Mouse (Mus musculus) heart, adult 8-10 months (tissue): ENCODE measurements around the gene Lyg2. TPM values are rescaled to one million over a fixed set of nuclear protein-coding genes. Genes with fewer than 3 reads are reported as not detected.
A peak's percentile ranks its signal among the peaks of the same experiment; 100 is the strongest.

Experiments
- DNase-seq: peaks from one replicate; pipeline ENCODE4 v3.0.0; 2022; ENCODE audit warnings: low spot score
- total RNA-seq, 4 experiments: library from RNA; stranded (reverse); gene quantifications; 2 replicates each; pipeline ENCODE4 v1.2.4; 2022

Lyg2 gene
- total RNA-seq, result not detected

DNA sequence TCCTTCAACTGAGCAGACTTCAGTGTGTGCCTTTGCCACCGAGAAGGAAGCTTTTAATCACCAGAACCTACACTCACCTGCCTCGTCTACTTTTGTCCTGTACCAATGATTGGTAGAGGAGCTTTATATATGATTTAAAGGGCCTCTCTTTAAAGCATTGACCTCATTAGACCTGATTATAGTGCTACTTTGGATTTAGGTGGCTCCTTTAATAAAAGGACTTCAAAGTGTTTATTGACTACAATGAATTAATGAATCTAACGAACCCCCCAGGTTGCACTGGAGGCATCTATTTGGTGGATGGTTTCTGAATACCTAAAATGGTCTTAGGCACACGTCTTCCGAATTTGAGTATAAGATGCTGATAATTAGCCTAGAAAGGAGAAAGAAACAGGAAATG is at the start of gene Lyg2:
Gene Lyg2, minus strand, starts transcription at position 101 of the 400 bp plus-strand sequence.
- DNase-seq, result no peak

DNA sequence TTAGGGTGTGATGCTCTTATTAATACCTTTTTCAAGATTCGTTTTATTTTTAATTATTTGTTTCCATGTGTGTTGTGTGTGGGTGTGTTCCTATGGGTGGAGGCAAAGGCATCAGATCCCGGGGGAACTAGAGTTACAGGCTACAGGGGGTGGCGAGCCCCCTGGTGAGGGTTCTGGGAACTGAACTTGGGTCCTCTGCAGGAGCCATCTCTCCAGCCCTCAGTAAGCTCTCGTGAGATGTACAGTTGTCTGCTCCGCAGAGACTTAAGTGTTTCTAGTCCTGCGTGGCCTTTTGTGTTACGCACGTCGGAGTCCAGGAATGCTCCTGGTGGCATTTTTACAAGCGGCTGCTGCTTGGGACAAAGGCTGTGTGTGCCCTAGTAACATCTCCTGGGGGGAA is 49.3 kb upstream of the Lyg2 start:
- DNase-seq, result no peak

DNA sequence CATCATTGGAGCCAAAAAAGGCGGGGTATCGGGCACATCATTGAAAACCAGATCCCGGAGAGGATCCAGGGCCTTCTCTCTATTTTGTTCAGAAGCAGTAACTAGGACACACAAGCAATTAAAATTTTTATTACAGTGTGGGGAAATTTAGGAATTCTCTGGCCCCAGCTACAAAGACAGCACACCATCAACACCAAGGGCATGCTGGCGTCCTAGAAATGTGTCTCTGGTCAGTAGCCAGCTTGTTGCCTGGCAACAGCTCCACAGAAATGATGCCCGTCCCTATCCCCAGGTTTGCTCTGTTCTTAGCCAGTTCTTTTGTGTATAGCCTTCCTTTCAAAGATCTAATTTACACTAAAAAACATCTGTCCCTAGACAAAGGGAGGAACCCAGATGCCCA is 43.2 kb upstream of the Lyg2 start:
- no peak for DNase-seq

DNA sequence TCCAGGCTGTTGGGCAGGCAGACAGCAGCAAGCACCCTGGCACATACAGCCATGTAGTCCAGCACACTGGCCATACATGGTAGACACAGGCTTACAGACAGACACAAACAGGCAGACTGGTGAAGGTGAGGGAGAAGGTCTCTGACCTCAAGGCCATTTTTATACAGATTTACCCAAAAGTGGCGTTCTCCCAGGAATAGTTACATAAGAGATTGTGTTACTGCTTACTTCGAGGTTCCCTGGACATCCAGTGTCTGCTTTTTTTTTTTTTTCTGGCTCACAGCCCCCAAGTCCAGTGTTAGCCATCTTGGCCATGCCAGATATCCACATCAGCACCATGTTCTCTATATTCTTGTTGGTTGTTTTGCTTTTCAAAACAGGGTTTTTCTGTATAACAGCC is 42.2 kb upstream of the Lyg2 start:
- no peak for DNase-seq

DNA sequence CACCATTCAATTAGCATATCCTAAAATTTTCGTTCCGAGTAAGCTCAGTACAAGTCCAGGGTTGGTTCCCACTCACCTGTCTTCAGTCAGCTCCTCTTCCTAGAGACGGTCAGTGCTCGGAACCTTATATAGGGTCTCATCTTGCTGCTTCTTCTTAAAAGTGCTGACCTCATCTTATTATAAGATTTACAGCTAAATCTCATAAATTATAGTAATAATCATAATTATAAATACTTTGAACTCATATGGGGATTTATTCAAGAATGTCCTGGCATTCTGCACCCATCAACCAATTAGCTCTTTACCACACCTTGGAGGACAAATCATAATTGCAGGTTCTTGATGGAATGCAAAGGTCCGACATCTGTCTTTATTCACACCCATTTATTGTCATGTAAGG is 41.4 kb upstream of the Lyg2 start, which contains the start of gene Lyg1:
Gene Lyg1, minus strand, starts transcription at position 101 of the 400 bp plus-strand sequence.
- no peak for DNase-seq

DNA sequence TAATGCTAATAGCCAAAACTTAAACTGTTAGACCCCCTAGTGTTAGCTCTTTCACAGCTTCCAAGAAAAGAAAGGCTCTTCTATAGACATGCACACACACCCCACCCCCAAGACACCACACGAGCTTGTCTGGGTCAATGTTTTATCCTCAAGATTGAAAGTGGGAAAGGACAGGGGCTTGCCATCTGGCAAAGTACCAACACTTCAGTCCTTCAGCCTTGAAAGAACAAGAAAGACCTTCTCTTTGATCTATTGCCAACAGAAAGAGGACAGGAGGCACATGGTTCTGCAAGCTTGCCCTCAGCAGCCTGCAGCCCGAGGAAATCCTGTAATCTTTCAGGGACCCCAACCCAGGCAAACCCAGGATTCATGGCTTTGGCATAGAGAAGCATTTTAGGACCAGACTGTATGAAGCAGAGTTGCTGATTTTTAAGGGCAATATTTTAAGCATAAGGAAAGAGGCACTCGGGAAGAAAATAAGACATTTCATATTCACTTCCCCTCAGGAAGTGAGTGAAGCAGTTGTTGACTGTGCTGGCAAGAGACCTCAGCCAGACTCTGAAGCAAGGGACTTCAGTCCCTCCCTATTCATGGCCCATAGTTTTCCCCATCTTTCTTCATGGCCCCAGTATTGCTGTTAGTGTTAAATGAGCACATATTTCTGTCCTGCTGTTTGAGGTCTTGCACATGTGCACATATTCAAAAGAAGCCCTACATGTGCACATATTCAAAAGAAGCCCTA is 40.6 kb upstream of the Lyg2 start:
- DNase-seq, result no peak

DNA sequence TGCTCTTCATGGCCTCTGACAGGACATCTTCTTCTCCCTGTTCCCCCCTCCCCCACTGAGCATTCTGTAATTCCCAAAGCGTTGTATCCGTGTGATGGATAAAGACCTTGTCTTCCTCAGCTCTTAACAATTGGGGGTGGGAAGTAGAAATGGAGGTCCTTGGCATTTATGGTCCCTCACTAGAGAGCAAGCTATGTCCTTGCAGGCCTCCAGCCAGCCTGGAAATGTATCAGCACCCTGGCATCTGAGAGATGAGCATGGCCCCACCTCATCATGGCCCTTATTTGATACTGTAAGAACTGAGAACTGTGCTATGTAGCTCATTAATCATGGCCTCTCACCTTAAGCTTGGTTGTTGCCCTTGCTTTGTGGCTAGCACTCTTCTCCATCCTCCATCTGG is 39.0 kb upstream of the Lyg2 start:
- DNase-seq, result no peak

DNA sequence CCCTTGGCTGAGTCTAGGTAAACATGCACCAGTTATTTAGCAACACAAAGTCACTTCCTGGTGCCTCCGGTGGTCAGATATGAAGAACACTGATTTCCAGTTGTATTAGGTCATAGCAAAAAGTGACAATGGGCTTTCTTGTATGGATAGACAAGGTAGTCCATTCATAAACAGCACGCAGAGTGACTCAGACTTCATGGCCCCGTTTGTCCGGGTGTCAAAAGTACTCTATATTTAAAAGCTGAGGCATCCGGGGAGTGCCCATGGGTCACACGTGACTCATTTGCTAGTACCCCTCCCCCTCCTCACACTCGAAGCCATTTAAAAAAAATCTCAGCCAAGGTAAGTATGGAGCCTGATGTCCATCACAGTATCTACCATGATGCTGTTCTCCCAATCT is 38.5 kb upstream of the Lyg2 start:
- DNase-seq, result no peak

DNA sequence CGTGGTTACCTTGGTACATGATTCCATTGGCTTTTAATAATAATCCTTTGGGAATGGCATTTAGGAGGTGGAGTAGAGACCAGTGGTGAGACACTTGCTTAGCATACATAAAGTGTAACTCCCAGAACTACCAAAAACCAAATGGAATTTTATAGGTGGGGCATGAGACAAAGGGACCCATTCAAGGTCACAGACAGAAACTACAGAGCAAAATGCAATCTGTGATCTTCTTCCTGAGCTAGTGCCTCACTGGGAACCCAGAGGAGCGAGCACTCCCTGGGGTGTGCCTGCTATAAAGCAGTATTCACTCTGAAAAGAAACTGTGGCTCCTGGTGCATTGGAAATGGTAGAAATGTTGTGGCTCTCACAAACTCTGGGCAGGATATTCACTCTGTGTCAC is 32.6 kb upstream of the Lyg2 start:
- DNase-seq, result no peak

DNA sequence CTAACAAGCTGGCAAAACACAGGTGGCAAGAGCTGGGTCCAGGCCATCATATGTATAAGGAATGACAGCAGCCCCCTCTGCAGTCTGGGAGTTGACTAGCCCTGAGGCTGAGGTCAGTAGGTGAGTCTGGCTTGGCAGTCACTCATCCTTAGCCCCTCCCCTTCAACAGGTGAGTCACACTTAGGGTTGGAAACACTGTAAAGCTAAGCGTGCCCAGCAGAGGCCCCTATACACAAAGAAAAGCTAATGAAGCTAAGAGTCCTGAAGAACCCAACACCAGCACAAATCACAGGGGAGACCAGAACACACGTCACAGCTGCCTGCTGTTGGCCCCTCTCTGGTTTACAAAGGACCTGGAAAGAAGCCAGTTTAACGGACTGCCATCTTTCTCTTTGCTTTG is 15.5 kb upstream of the Lyg2 start:
- DNase-seq, result no peak

DNA sequence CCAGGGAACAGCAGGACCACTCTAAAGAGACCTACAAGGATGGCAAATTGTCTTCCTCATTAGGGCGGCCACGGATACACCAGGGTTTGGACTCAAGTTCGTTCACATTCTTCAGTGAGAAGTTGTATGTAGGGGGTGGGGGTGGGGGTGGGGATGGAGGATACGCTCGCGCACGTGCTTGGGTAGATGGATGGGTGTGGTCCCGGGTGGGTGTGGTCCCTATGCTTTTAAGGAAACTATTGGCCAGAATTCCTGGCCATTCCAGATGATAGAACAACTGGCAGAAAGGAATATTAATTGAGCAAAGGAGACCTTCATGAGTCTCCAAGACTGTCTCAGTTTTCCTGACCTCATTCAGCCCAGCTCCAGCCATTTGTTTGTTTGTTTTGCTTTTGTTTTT is 9.7 kb upstream of the Lyg2 start:
- no peak for DNase-seq

DNA sequence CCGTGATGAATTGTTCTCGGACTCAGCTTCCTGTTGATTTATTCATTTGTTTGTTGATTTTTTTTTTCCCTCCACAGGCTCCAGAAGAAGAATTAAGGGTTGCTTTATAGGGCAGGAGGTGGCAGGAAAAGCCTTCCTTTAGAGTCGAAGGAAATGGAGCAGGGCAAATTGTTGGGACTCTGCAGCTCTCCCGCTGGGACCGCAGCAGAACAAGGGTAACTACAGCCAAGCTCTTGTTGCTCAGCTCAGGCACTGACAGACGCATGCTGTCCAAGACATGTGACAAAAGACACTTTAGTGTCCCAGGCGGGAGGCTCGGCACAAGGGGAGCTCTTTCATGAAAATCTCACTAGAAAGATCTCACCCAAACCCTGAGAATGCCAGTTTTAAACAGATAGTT is 6.2 kb upstream of the Lyg2 start:
- no peak for DNase-seq

DNA sequence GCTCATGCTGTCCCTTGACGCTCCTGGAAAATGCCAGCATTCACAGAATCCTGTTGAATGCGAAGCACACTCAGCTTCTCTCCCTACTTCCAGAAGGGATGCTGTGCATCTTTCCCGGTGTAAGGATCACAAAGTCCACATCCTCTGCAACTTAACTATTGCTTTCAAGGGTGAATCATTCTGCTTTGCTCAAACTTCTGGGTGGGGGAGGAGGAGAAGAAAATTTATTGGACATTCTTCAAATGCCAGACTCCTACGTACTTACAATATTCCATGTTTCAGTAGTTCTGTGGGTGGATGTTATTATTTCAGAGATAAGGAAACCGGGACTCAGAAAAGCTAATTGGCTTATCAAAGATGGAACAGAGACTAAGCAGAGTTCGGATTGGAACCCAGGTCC is 1.8 kb upstream of the Lyg2 start:
- no peak for DNase-seq

DNA sequence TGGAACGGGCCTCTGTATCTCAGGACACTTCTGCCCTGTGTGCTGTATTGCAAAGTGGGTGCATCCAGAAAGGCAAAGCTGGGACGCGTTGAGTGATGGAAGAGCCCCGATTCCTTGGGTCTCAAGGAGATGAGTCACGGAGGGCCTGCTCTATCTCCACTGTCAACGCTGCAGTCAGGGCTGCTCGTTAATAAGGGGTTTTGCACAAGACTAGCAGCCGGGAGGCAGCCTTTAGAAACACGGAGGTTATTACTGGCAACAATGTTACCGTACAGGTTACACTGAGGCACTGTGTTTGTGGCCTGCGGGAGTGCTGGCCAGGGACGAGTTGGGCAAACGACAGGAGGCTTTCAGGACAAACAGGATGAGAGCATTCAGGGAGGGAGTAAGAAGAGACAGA is 1.4 kb upstream of the Lyg2 start:
- no peak for DNase-seq

DNA sequence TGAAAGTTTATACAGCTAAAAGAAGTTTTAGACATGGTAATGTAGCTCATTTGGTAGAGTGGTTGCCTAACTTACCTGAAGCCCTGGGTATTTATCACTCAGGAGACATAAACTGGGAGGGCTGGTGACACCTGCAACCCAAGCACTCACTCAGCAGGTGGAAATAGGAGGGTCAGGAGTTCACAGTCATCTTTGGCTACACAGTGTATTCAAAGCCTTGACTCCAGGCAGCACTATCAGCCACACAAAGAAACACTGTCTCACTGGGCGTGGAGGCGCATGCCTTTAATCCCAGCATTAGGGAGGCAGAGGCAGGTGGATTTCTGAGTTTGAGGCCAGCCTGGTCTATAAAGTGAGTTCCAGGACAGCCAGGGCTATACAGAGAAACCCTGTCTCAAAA is 3.5 kb downstream of the Lyg2 start:
- no peak for DNase-seq

DNA sequence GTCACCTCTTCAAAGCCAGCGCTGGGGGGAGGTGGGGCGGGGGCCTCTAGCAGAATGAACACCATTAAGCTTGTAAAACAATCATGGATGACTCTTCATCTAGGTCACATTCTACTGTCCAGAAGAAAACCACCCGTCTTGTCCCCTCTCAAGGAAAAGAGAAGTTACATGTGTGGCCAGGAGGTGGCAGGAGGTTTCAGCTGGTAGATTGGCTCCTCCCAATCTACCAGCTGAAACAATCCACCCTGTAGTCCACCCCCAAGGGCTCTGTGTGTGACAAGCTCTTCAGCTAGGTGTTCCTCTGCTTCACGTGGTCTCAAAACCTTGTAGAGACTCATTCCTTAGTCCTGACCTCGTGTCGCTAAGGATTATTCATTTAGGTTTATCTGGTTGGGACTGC is 13.1 kb downstream of the Lyg2 start:
- DNase-seq, result peak; percentile 5

DNA sequence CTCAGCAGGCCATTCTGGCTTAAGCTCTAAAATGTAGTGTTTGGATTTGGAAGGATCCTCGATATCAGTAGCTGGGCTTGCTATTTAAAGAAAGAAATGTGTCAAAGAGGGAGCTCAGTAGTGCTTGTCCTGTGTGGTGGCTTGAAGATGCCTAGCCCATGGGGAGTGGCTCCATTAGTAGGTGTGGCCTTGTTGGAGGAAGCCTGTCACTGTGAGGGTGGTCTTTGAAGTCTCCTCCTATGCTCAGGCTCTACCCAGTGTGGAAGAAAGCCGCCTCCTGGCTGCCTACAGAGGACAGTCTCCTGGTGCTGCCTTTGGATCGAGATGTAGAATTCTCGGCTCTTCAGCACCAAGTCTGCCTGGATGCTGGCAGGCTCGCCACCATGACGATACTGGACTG is 16.0 kb downstream of the Lyg2 start:
- no peak for DNase-seq

DNA sequence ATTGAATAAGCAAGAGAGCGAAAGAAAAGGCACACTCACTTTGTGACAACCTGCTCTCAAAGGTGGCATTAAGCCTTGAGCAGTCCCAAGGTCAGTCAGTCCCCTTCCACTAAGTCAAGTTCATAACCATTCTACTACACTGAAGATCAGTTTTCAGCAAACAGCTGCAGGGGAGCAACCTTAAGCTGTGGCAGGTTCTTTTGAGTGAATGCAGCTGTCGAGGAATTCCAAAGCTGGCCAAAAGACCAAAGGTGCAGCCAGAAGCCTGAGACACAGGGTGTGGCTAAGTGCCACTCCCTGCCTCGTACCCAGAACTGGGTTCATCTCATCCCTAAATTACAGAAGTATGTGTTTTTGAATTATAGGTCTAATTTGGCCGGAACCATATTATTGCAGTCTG is 16.5 kb downstream of the Lyg2 start:
- no peak for DNase-seq

DNA sequence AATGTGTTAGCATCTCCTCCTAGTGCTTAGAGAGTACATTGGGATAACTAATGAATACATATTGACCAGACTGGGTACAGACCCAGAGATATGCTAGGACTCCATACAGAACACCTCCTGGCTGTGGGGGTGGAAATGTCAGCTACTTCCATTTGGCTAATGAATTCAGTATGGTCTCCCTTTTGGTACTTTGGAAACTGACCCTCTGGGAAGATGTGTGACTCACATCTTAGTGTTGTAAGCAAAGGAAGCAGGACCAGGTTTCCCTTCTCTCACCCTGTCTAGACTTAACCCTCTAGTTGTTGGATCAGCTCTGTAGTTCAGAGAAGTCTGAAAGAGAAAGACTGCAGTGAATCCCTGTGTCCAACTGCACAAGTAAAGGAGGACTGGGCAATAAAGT is 21.7 kb downstream of the Lyg2 start:
- no peak for DNase-seq

DNA sequence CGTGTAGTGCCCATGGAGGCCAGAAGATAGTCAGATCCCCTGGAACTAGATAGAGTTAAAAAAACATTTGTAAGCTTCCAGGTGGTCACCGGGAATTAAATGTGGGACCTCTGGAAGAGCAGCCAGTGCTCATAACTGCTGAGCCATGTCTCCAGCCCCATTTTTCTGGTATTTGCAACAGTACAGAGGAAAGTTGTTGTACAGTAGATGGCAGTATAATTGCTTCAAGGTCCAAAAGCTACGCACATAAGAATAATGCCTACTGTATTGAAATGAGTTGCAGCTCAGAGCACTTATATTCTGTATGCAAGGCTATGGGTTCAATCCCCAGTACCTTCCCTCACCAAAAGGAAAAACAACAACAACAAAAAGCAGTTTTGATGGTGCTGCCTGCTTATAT is 24.9 kb downstream of the Lyg2 start:
- no peak for DNase-seq

DNA sequence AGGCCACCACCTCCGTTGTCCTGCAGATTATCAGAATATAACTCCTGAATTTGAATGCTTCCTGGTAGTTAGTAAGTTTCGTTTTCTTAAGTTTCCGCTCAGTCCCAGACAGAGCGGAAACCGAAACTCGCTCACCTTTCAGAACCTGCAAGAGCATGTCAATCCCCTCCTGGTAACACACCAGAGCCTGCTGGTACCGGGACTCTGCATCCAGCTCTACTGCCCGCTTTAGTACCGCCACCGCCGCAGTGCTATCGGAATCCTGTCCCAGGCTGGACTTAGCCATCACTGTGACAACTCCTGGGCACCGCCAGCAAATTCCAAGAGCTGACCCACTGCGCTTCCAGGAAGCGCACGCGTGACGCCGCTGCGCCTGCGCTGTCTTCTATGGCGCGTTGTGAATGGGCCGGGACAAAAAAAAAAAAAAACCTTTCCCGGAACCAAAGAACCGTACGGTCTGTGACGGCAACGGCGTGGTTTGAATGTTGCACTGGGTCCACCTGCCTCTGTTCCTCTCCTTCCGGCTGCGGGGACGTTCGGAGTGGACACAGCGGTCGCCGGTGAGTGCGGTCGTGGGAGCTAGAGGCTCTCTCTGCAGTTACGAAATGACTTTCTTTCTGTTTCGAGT is 26.2 kb downstream of the Lyg2 start, which contains the start of the genes Mitd1 and Mrpl30:
Gene Mitd1, minus strand, starts transcription at position 387 of the 628 bp plus-strand sequence.
Gene Mrpl30, plus strand, starts transcription at position 453 of the 628 bp plus-strand sequence.
- peak; percentile 90 for DNase-seq

DNA sequence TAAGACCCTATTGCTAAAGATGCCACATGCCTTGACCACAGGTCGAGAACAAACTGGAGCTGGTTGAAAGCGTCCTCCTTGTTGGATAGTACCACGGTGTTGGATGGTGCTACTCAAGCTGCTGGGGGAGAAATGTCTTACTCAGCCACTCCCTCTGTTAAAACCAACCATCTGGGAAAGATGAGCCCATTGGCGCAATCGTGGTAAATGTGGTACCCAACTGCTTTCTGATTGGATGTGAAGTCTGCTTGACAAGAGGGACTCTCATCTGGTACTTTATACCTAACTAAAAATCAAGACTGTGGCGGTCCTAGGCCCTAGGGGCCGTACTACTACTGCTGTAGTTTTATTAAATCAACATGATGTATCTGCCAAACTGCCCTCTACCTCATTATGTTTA is 27.1 kb downstream of the Lyg2 start:
- no peak for DNase-seq

DNA sequence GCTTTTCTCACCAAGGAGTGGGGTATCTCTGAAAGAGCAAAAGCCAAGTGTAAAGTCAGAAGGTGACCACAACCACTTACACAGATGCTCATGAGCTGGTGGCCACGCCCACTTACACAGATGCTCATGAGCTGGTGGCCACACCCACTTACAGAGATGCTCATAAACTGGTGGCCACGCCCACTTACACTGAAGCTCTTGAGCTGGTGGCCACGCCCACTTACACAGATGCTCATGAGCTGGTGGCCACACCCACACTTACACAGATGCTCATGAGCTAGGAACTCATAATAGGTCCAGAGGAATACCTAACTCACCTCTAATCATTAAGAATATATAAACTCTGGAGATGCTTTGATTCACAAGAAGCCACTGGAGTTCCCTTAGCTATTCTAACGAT is 31.8 kb downstream of the Lyg2 start:
- DNase-seq, result no peak

DNA sequence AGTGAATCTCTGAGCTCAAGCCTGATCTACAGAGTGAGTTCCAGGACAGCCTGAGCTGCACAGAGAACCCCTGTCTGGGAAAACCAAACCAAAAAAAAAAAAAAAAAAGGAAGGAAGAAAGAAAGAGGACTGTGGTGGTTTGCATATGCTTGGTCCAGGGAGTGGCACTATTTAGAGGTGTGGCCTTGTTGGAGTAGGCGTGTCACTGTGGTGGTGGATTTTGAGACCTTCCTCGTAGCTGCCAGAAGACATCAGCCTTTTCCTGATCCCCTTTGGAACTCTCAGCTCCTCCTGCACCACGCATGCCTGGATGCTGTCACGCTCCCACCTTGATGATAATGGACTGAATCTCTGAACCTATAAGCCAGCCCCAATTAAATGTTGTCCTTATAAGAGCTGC is 32.9 kb downstream of the Lyg2 start:
- DNase-seq, result no peak
